ENCODE assay signal across 14 mouse cellular contexts in the genomic region with DNA sequence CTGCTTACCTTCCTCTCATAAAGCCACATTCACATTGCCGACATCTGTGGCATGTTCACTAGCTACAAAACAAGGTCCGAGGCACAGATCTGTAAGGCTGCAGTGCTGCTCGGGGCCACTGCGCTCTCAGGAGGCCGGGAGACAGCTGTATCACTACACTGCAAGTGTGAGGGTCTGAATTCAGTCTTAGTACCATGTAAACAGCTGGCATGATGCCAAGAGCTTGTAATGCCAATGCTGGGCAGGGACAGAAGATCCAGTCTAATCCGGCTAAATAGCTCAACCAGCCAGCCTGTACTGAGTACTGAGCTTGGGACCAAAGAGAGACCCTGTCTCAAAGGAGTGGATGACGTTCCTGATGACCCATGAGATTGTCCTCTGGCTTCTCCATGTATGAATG. TPM values are rescaled to one million over a fixed set of nuclear protein-coding genes. Genes with fewer than 3 reads are reported as not detected.
DNase-seq lines count a peak whose midpoint lies in the region; ATAC-seq and TF ChIP-seq lines count a peak whose summit lies in the region.
"Had no signal": no experiment of that assay in that cellular context is flagged by ENCODE, and none has a peak within 500 bp of the region (broad histone marks: within the 10 kb centered on the region; RNA-seq: fewer than 3 reads in every experiment).

No protein-coding gene starts in this region.

- no peak overlapping the region for H3K4me3 ChIP-seq in hindbrain, embryonic 13.5 days
- no peak overlapping the region for H3K4me3 ChIP-seq in hindbrain, embryonic 10.5 days
- H3K4me3 ChIP-seq in midbrain, embryonic 16.5 days (ENCODE audit: low read depth, low read length) = no peak overlapping the region
- no peak overlapping the region for H3K4me3 ChIP-seq in midbrain, embryonic 10.5 days
- H3K4me3 ChIP-seq in forebrain, postnatal 0 days (ENCODE audit: low read depth, low read length) = no peak overlapping the region
- H3K4me3 ChIP-seq: erythroblast, embryonic 14.5 days; megakaryocyte, embryonic 14.5 days had no signal

- H3K9ac ChIP-seq in hindbrain, embryonic 13.5 days = no peak overlapping the region
- no peak overlapping the region for H3K9ac ChIP-seq in midbrain, embryonic 16.5 days (ENCODE audit: low read depth, low read length)
- no peak overlapping the region for H3K9ac ChIP-seq in forebrain, postnatal 0 days
- H3K9ac ChIP-seq: liver, postnatal 0 days had no signal

- H3K36me3 ChIP-seq in hindbrain, embryonic 13.5 days = no peaks in the 10 kb centered on the region
- H3K36me3 ChIP-seq in hindbrain, embryonic 10.5 days = no peaks in the 10 kb centered on the region
- H3K36me3 ChIP-seq in midbrain, embryonic 16.5 days (ENCODE audit: control insufficient read depth, insufficient read depth, low read length) = no peaks in the 10 kb centered on the region
- H3K36me3 ChIP-seq in midbrain, embryonic 10.5 days = no peaks in the 10 kb centered on the region
- H3K36me3 ChIP-seq in forebrain, postnatal 0 days (ENCODE audit: insufficient read depth) = no peaks in the 10 kb centered on the region

- H3K4me2 ChIP-seq in hindbrain, embryonic 13.5 days = no peak overlapping the region
- H3K4me2 ChIP-seq in midbrain, embryonic 16.5 days (ENCODE audit: low read length) = no peak overlapping the region
- H3K4me2 ChIP-seq in forebrain, postnatal 0 days (ENCODE audit: low read depth) = no peak overlapping the region

- H3K27ac ChIP-seq in hindbrain, embryonic 13.5 days = no peak overlapping the region
- H3K27ac ChIP-seq in hindbrain, embryonic 10.5 days = no peak overlapping the region
- H3K27ac ChIP-seq in midbrain, embryonic 16.5 days (ENCODE audit: low read length) = no peak overlapping the region
- no peak overlapping the region for H3K27ac ChIP-seq in midbrain, embryonic 10.5 days (replicated peaks)
- no peak overlapping the region for H3K27ac ChIP-seq in forebrain, postnatal 0 days (ENCODE audit: low read depth, low read length)

- peak; percentile 44; the same call in 1 of the 2 replicates for ATAC-seq in hindbrain, embryonic 13.5 days (ENCODE audit: low FRiP score)
- 0 out of 2 replicates have a peak, but pooled peaks have one; percentile 51 for ATAC-seq in midbrain, embryonic 16.5 days
- ATAC-seq in forebrain, postnatal 0 days = peak; percentile 42
- ATAC-seq: intestine, postnatal 0 days; liver, postnatal 0 days had no signal

- H3K4me1 ChIP-seq in hindbrain, embryonic 13.5 days (replicated peaks) = peaks cover 29% of the 10 kb centered on the region
- H3K4me1 ChIP-seq in hindbrain, embryonic 10.5 days (replicated peaks) = peaks cover 14% of the 10 kb centered on the region
- peaks cover 6% of the 10 kb centered on the region; the same call in 1 of the 2 replicates for H3K4me1 ChIP-seq in midbrain, embryonic 16.5 days (ENCODE audit: control insufficient read depth, insufficient read depth, low read length)
- peaks cover 4% of the 10 kb centered on the region; the same call in 1 of the 2 replicates for H3K4me1 ChIP-seq in midbrain, embryonic 10.5 days
- no peaks in the 10 kb centered on the region for H3K4me1 ChIP-seq in forebrain, postnatal 0 days (ENCODE audit: insufficient read depth)
- H3K4me1 ChIP-seq: megakaryocyte, embryonic 14.5 days had no signal

- no peak for TF ChIP-seq CTCF in forebrain, postnatal 0 days (IDR thresholded peaks at IDR 0.05; ENCODE audit: low read depth)

- no peaks in the 10 kb centered on the region for H3K27me3 ChIP-seq in hindbrain, embryonic 13.5 days
- no peaks in the 10 kb centered on the region for H3K27me3 ChIP-seq in hindbrain, embryonic 10.5 days (ENCODE audit: insufficient read depth, poor library complexity, severe bottlenecking)
- no peaks in the 10 kb centered on the region for H3K27me3 ChIP-seq in midbrain, embryonic 16.5 days (ENCODE audit: control insufficient read depth, insufficient read depth, low read depth, low read length)
- H3K27me3 ChIP-seq in midbrain, embryonic 10.5 days (ENCODE audit: low read depth, poor library complexity, severe bottlenecking) = no peaks in the 10 kb centered on the region
- H3K27me3 ChIP-seq in forebrain, postnatal 0 days (ENCODE audit: insufficient read depth, low read length) = no peaks in the 10 kb centered on the region

- no peak for DNase-seq in hindbrain, embryonic 10.5 days (ENCODE audit: low spot score)
- DNase-seq in midbrain, embryonic 10.5 days (ENCODE audit: low spot score) = no peak
- peak; percentile 48 for DNase-seq in forebrain, postnatal 0 days
- DNase-seq in c-Kit-positive CD71-positive TER-119-positive erythroid progenitor cells, embryonic 14.5 days (ENCODE audit: low spot score) = no peak
- DNase-seq in thymus, postnatal 25 days = no peak
- DNase-seq: adrenal gland, adult 2 months; gastrocnemius, postnatal 25 days; liver, postnatal 0 days; spleen, adult 18-20 months had no signal

- WGBS in hindbrain, embryonic 13.5 days = 74% methylated on average over 7 of the region's 7 CpGs
- WGBS in hindbrain, embryonic 10.5 days = 91% methylated on average over 7 of the region's 7 CpGs
- 68% methylated on average over 7 of the region's 7 CpGs for WGBS in midbrain, embryonic 16.5 days
- WGBS in midbrain, embryonic 10.5 days = 89% methylated on average over 7 of the region's 7 CpGs
- WGBS in forebrain, postnatal 0 days = 36% methylated on average over 7 of the region's 7 CpGs

- no peaks in the 10 kb centered on the region for H3K9me3 ChIP-seq in hindbrain, embryonic 13.5 days
- H3K9me3 ChIP-seq in hindbrain, embryonic 10.5 days = no peaks in the 10 kb centered on the region
- no peaks in the 10 kb centered on the region for H3K9me3 ChIP-seq in midbrain, embryonic 16.5 days (replicated peaks; ENCODE audit: control insufficient read depth, low read length, poor library complexity, severe bottlenecking)
- H3K9me3 ChIP-seq in midbrain, embryonic 10.5 days (replicated peaks) = no peaks in the 10 kb centered on the region
- no peaks in the 10 kb centered on the region for H3K9me3 ChIP-seq in forebrain, postnatal 0 days (ENCODE audit: low read length)

RNA-seq across cellular contexts. Expression of gene Ccdc13, which starts 15.3 kb away (rescaled TPM):
- 3.2 and 3.7 TPM in 2 replicates for polyA plus RNA-seq in hindbrain, embryonic 13.5 days (2015; fragmentation: Nextera tagmentation; extraction: Ambion mirVana)
- polyA plus RNA-seq in hindbrain, embryonic 10.5 days (2016; fragmentation: Nextera tagmentation; extraction: Ambion mirVana) = 2.6 and 2.7 TPM in 2 replicates
- 5.1 and 6.8 TPM in 2 replicates for polyA plus RNA-seq in midbrain, embryonic 16.5 days (2015; fragmentation: Nextera tagmentation; extraction: Ambion mirVana)
- 2.4 and 2.9 TPM in 2 replicates for polyA plus RNA-seq in midbrain, embryonic 10.5 days (2016; fragmentation: Nextera tagmentation; extraction: Ambion mirVana)
- total RNA-seq in forebrain, postnatal 0 days (2014; rRNA removed) = 4.3 and 5.2 TPM in 2 replicates
- 3.6 and 4.7 TPM in 2 replicates for polyA plus RNA-seq in forebrain, postnatal 0 days (2015; fragmentation: Nextera tagmentation; extraction: Ambion mirVana)
- polyA plus RNA-seq: erythroblast, embryonic 14.5 days; liver, postnatal 0 days had no signal

RNA-seq across cellular contexts. Expression of gene Hhatl, which starts 31.7 kb away (rescaled TPM):
- polyA plus RNA-seq in hindbrain, embryonic 13.5 days (2015; fragmentation: Nextera tagmentation; extraction: Ambion mirVana) = not detected in 2 replicates
- not detected in 2 replicates for polyA plus RNA-seq in hindbrain, embryonic 10.5 days (2016; fragmentation: Nextera tagmentation; extraction: Ambion mirVana)
- 0.16 TPM in 1 of 2 replicates, not detected in the other for polyA plus RNA-seq in midbrain, embryonic 16.5 days (2015; fragmentation: Nextera tagmentation; extraction: Ambion mirVana)
- polyA plus RNA-seq in midbrain, embryonic 10.5 days (2016; fragmentation: Nextera tagmentation; extraction: Ambion mirVana) = not detected in 2 replicates
- total RNA-seq in forebrain, postnatal 0 days (2014; rRNA removed) = 0.15 and 1.2 TPM in 2 replicates
- 0.15 and 0.39 TPM in 2 replicates for polyA plus RNA-seq in forebrain, postnatal 0 days (2015; fragmentation: Nextera tagmentation; extraction: Ambion mirVana)
- total RNA-seq: adrenal gland, adult 2 months had no signal
- polyA plus RNA-seq: erythroblast, embryonic 14.5 days; liver, postnatal 0 days had no signal

RNA-seq across cellular contexts. Expression of gene Higd1a, which starts 34.2 kb away (rescaled TPM):
- polyA plus RNA-seq in hindbrain, embryonic 13.5 days (2015; fragmentation: Nextera tagmentation; extraction: Ambion mirVana) = 144 and 145 TPM in 2 replicates
- polyA plus RNA-seq in hindbrain, embryonic 10.5 days (2016; fragmentation: Nextera tagmentation; extraction: Ambion mirVana) = 201 and 236 TPM in 2 replicates
- 143 and 154 TPM in 2 replicates for polyA plus RNA-seq in midbrain, embryonic 16.5 days (2015; fragmentation: Nextera tagmentation; extraction: Ambion mirVana)
- 207 and 245 TPM in 2 replicates for polyA plus RNA-seq in midbrain, embryonic 10.5 days (2016; fragmentation: Nextera tagmentation; extraction: Ambion mirVana)
- total RNA-seq in forebrain, postnatal 0 days (2014; rRNA removed) = 35.1 and 35.9 TPM in 2 replicates
- polyA plus RNA-seq in forebrain, postnatal 0 days (2015; fragmentation: Nextera tagmentation; extraction: Ambion mirVana) = 134 and 146 TPM in 2 replicates

RNA-seq across cellular contexts. Expression of gene Klhl40, which starts 46.6 kb away (rescaled TPM):
- 1.2 and 1.3 TPM in 2 replicates for polyA plus RNA-seq in hindbrain, embryonic 13.5 days (2015; fragmentation: Nextera tagmentation; extraction: Ambion mirVana)
- polyA plus RNA-seq in hindbrain, embryonic 10.5 days (2016; fragmentation: Nextera tagmentation; extraction: Ambion mirVana) = 0.06 and 0.16 TPM in 2 replicates
- 1.5 and 1.6 TPM in 2 replicates for polyA plus RNA-seq in midbrain, embryonic 16.5 days (2015; fragmentation: Nextera tagmentation; extraction: Ambion mirVana)
- 0.15 and 0.16 TPM in 2 replicates for polyA plus RNA-seq in midbrain, embryonic 10.5 days (2016; fragmentation: Nextera tagmentation; extraction: Ambion mirVana)
- total RNA-seq in forebrain, postnatal 0 days (2014; rRNA removed) = 2.7 and 2.8 TPM in 2 replicates
- polyA plus RNA-seq in forebrain, postnatal 0 days (2015; fragmentation: Nextera tagmentation; extraction: Ambion mirVana) = 1.7 and 2.0 TPM in 2 replicates
- total RNA-seq: adrenal gland, adult 2 months had no signal
- polyA plus RNA-seq: adrenal gland, adult 2 months; erythroblast, embryonic 14.5 days had no signal
